Mouse (Mus musculus) forebrain, embryonic 14.5 days (tissue): ENCODE results near the gene Tdo2. TPM values are rescaled to one million over a fixed set of nuclear protein-coding genes. Genes with fewer than 3 reads are reported as not detected.

Experiments
- ATAC-seq: fragments of 200-750 bp; cut with Nextera tagmentation; 2 replicates; pipeline ENCODE4 v1.8.0; 2017; ENCODE audit warnings: mild to moderate bottlenecking, moderate library complexity
- DNase-seq: peaks from one replicate; pipeline ENCODE4 v3.0.0-alpha.2; 2015; ENCODE audit warnings: low spot score
- H3K27ac ChIP-seq: fragments of 300-500 bp; sonication (generic); 2 replicates; pipeline ENCODE4 v1.5.1; 2014; ENCODE audit warnings: low read depth, mild to moderate bottlenecking, control low read depth, low read length, moderate library complexity
- H3K27me3 ChIP-seq: fragments of 300-500 bp; sonication (generic); replicated peaks from 2 replicates; pipeline ENCODE4 v1.6.1; 2014; ENCODE audit warnings: low read length, control low read depth, mixed read lengths; ENCODE audit not compliant: control insufficient read depth, insufficient read depth
- H3K36me3 ChIP-seq: fragments of 300-500 bp; sonication (generic); 2 replicates; pipeline ENCODE4 v1.6.1; 2014; ENCODE audit warnings: low read length, control low read depth; ENCODE audit not compliant: control insufficient read depth, insufficient read depth
- H3K4me1 ChIP-seq: fragments of 300-500 bp; sonication (generic); 2 replicates; pipeline ENCODE4 v1.6.1; 2014; ENCODE audit warnings: antibody characterized with exemption, low read length, control low read depth; ENCODE audit not compliant: control insufficient read depth, insufficient read depth
- H3K4me2 ChIP-seq: fragments of 300-500 bp; sonication (generic); 2 replicates; pipeline ENCODE4 v1.6.1; 2014; ENCODE audit warnings: mild to moderate bottlenecking, control low read depth, low read length
- H3K4me3 ChIP-seq: fragments of 300-500 bp; sonication (generic); 2 replicates; pipeline ENCODE4 v1.5.1; 2014; ENCODE audit warnings: low read depth, low read length, control low read depth
- H3K9ac ChIP-seq: fragments of 300-500 bp; sonication (generic); 2 replicates; pipeline ENCODE4 v1.6.1; 2014; ENCODE audit warnings: mild to moderate bottlenecking, low read length, control low read depth, moderate library complexity
- H3K9me3 ChIP-seq: fragments of 300-500 bp; sonication (generic); replicated peaks from 2 replicates; pipeline ENCODE4 v1.6.1; 2016; ENCODE audit warnings: low read length, control low read depth, mixed read lengths; ENCODE audit not compliant: control insufficient read depth
- WGBS: fragments of 180-500 bp; shearing (Covaris S2); extraction: QIAGEN DNeasy Blood & Tissue Kit; methylation state at CpG from one replicate; pipeline ENCODE4 v1.1.7; 2014; 5-methylcytosine and 5-hydroxymethylcytosine counted together
- polyA plus RNA-seq: library from polyadenylated mRNA; unstranded; fragments of >200 nt; fragmentation: Nextera tagmentation; extraction: Ambion mirVana; gene quantifications from 2 replicates; pipeline ENCODE4 v1.2.1, GENCODE M21; 2014

Gene Tdo2
- polyA plus RNA-seq, 1 experiment from 2014 or later: 0.71 TPM

- no peak for ATAC-seq
- 90% methylated on average over 5 of the region's 5 CpGs for WGBS
Measured at GRCm38 (mm10) chr3:81961336-81961735, 14.7 kb downstream of the Tdo2 start.

GRCm38 (mm10) chr3:81957484-81957883, 18.5 kb downstream of the Tdo2 start:
- H3K4me1 ChIP-seq: no peaks in the 10 kb centered on the region
- peak; percentile 27 for DNase-seq
- H3K4me3 ChIP-seq: no peak overlapping the region
- H3K27ac ChIP-seq: no peak overlapping the region
- ATAC-seq: no peak
- H3K27me3 ChIP-seq: no peaks in the 10 kb centered on the region
- no peak overlapping the region for H3K9ac ChIP-seq
- 81% methylated on average over 5 of the region's 5 CpGs for WGBS
- no peaks in the 10 kb centered on the region for H3K36me3 ChIP-seq
- H3K9me3 ChIP-seq: no peaks in the 10 kb centered on the region
- no peak overlapping the region for H3K4me2 ChIP-seq

More at GRCm38 (mm10) chr3:81961336-81961735, 14.7 kb downstream of the Tdo2 start:
- Histone ChIP-seq H3K27ac (no peak overlapping the region), H3K9me3 (no peaks in the 10 kb centered on the region), H3K9ac (no peak overlapping the region), H3K4me3 (no peak overlapping the region), H3K4me2 (no peak overlapping the region), H3K27me3 (no peaks in the 10 kb centered on the region), H3K36me3 (no peaks in the 10 kb centered on the region), H3K4me1 (no peaks in the 10 kb centered on the region)
- DNase-seq: no peak

- Histone ChIP-seq H3K4me1 (no peaks in the 10 kb centered on the region), H3K27ac (no peak overlapping the region), H3K36me3 (no peaks in the 10 kb centered on the region), H3K4me2 (no peak overlapping the region), H3K4me3 (no peak overlapping the region), H3K9ac (no peak overlapping the region), H3K27me3 (no peaks in the 10 kb centered on the region), H3K9me3 (no peaks in the 10 kb centered on the region)
- ATAC-seq (no peak), DNase-seq (peak; percentile 15)
- 76% methylated on average over 2 of the region's 2 CpGs for WGBS
Measured at GRCm38 (mm10) chr3:81951785-81952184, 24.2 kb downstream of the Tdo2 start.

- no peaks in the 10 kb centered on the region for H3K9me3 ChIP-seq
- H3K4me3 ChIP-seq: no peak overlapping the region
- DNase-seq: no peak
- ATAC-seq: no peak
- no peaks in the 10 kb centered on the region for H3K36me3 ChIP-seq
- H3K4me1 ChIP-seq: no peaks in the 10 kb centered on the region
- WGBS: 94% methylated on average over 1 of the region's 1 CpGs
- H3K9ac ChIP-seq: no peak overlapping the region
- H3K27me3 ChIP-seq: no peaks in the 10 kb centered on the region
- no peak overlapping the region for H3K4me2 ChIP-seq
- H3K27ac ChIP-seq: no peak overlapping the region
Measured at GRCm38 (mm10) chr3:81949048-81949447, 27.0 kb downstream of the Tdo2 start.

GRCm38 (mm10) chr3:81944851-81945393, 31.1 kb downstream of the Tdo2 start:
- H3K36me3 ChIP-seq: no peaks in the 10 kb centered on the region
- H3K9me3 ChIP-seq: no peaks in the 10 kb centered on the region
- no peaks in the 10 kb centered on the region for H3K4me1 ChIP-seq
- 92% methylated on average over 7 of the region's 7 CpGs for WGBS
- no peaks in the 10 kb centered on the region for H3K27me3 ChIP-seq
- DNase-seq (no peak), ATAC-seq (no peak)
- H3K27ac ChIP-seq: no peak overlapping the region
- H3K4me3 ChIP-seq: no peak overlapping the region
- H3K4me2 ChIP-seq: no peak overlapping the region
- H3K9ac ChIP-seq: no peak overlapping the region

GRCm38 (mm10) chr3:81943097-81943496, 32.9 kb downstream of the Tdo2 start:
- Histone ChIP-seq H3K4me1 (no peaks in the 10 kb centered on the region), H3K27ac (no peak overlapping the region), H3K36me3 (no peaks in the 10 kb centered on the region), H3K9ac (no peak overlapping the region), H3K4me2 (no peak overlapping the region), H3K4me3 (no peak overlapping the region), H3K27me3 (no peaks in the 10 kb centered on the region), H3K9me3 (no peaks in the 10 kb centered on the region)
- ATAC-seq (no peak; the same call in 1 of the 2 replicates), DNase-seq (no peak)
- 79% methylated on average over 3 of the region's 3 CpGs for WGBS

GRCm38 (mm10) chr3:81942341-81942740, 33.7 kb downstream of the Tdo2 start:
- DNase-seq (no peak), ATAC-seq (no peak)
- no peak overlapping the region for H3K4me2 ChIP-seq
- WGBS: 92% methylated on average over 3 of the region's 3 CpGs
- H3K27ac ChIP-seq: no peak overlapping the region
- H3K4me3 ChIP-seq: no peak overlapping the region
- H3K4me1 ChIP-seq: no peaks in the 10 kb centered on the region
- H3K36me3 ChIP-seq: no peaks in the 10 kb centered on the region
- H3K9ac ChIP-seq: no peak overlapping the region
- H3K9me3 ChIP-seq: no peaks in the 10 kb centered on the region
- H3K27me3 ChIP-seq: no peaks in the 10 kb centered on the region

- Histone ChIP-seq H3K4me2 (no peak overlapping the region), H3K9ac (no peak overlapping the region), H3K4me1 (no peaks in the 10 kb centered on the region), H3K9me3 (no peaks in the 10 kb centered on the region), H3K27me3 (no peaks in the 10 kb centered on the region), H3K4me3 (no peak overlapping the region), H3K27ac (no peak overlapping the region), H3K36me3 (no peaks in the 10 kb centered on the region)
- WGBS: 81% methylated on average over 3 of the region's 3 CpGs
- DNase-seq (no peak), ATAC-seq (no peak)
Measured at GRCm38 (mm10) chr3:81938924-81939323, 37.1 kb downstream of the Tdo2 start.

- Histone ChIP-seq H3K27ac (no peak overlapping the region), H3K27me3 (no peaks in the 10 kb centered on the region), H3K4me3 (no peak overlapping the region), H3K9me3 (no peaks in the 10 kb centered on the region), H3K4me1 (no peaks in the 10 kb centered on the region), H3K36me3 (no peaks in the 10 kb centered on the region), H3K9ac (no peak overlapping the region), H3K4me2 (no peak overlapping the region)
- 84% methylated on average over 4 of the region's 4 CpGs for WGBS
- no peak for ATAC-seq
- no peak for DNase-seq
Measured at GRCm38 (mm10) chr3:81933348-81933747, 42.7 kb downstream of the Tdo2 start.
